Mouse (Mus musculus) lung, postnatal 0 days (tissue): ENCODE measurements around the gene Rbm8a2. TPM values are rescaled to one million over a fixed set of nuclear protein-coding genes. Genes with fewer than 3 reads are reported as not detected.
"Not testable (repeated sequence)": the region's sequence is repeated elsewhere in the genome, so short reads cannot be mapped to it uniquely, and the experiment has no call there.

Source experiments
- ATAC-seq: fragments of 200-750 bp; cut with Nextera tagmentation; 2 replicates; pipeline ENCODE4 v1.8.0; 2017; ENCODE audit warnings: moderate library complexity
- DNase-seq: peaks from one replicate; pipeline ENCODE4 v3.0.0-alpha.2; 2016; ENCODE audit warnings: low spot score
- H3K27ac ChIP-seq: fragments of 300-500 bp; sonication (generic); 2 replicates; pipeline ENCODE4 v1.5.1; 2014; ENCODE audit warnings: antibody characterized with exemption, mild to moderate bottlenecking, low read length, mixed read lengths
- H3K27me3 ChIP-seq: fragments of 300-500 bp; sonication (generic); replicated peaks from 2 replicates; pipeline ENCODE4 v1.6.1; 2014; ENCODE audit warnings: low read length, mixed read lengths; ENCODE audit not compliant: insufficient read depth
- H3K36me3 ChIP-seq: fragments of 300-500 bp; sonication (generic); 2 replicates; pipeline ENCODE4 v1.6.1; 2014; ENCODE audit warnings: low read length, mixed read lengths; ENCODE audit not compliant: insufficient read depth
- H3K4me1 ChIP-seq: fragments of 300-500 bp; sonication (generic); 2 replicates; pipeline ENCODE4 v1.6.1; 2014; ENCODE audit warnings: antibody characterized with exemption, low read depth, low read length, mixed read lengths; ENCODE audit not compliant: insufficient read depth
- H3K4me2 ChIP-seq: fragments of 300-500 bp; sonication (generic); replicated peaks from 2 replicates; pipeline ENCODE4 v1.6.1; 2014; ENCODE audit warnings: low read depth, mild to moderate bottlenecking, low read length, moderate library complexity, mixed read lengths
- H3K4me3 ChIP-seq: fragments of 300-500 bp; sonication (generic); 2 replicates; pipeline ENCODE4 v1.5.1; 2014; ENCODE audit warnings: low read depth, low read length
- H3K9ac ChIP-seq: fragments of 300-500 bp; sonication (generic); replicated peaks from 2 replicates; pipeline ENCODE4 v1.6.1; 2014; ENCODE audit warnings: low read depth, mild to moderate bottlenecking
- H3K9me3 ChIP-seq: fragments of 300-500 bp; sonication (generic); 2 replicates; pipeline ENCODE4 v1.6.1; 2016; ENCODE audit warnings: low read length, mixed read lengths
- CTCF ChIP-seq: IDR thresholded peaks from 2 replicates; pipeline ENCODE4 v1.5.1; 2016; ENCODE audit warnings: antibody characterized with exemption, mild to moderate bottlenecking
- EP300 ChIP-seq: IDR thresholded peaks from 2 replicates; pipeline ENCODE4 v1.6.1; 2016; ENCODE audit warnings: antibody characterized with exemption, mild to moderate bottlenecking, control low read depth
- WGBS: fragments of 180-500 bp; shearing (Covaris S2); extraction: QIAGEN DNeasy Blood & Tissue Kit; methylation state at CpG from one replicate; pipeline ENCODE4 v1.1.7; 2014; 5-methylcytosine and 5-hydroxymethylcytosine counted together
- polyA plus RNA-seq: library from polyadenylated mRNA; unstranded; fragments of >200 nt; fragmentation: Nextera tagmentation; extraction: Ambion mirVana; gene quantifications from 2 replicates; pipeline ENCODE4 v1.2.1, GENCODE M21; 2015

Gene Rbm8a2
- polyA plus RNA-seq: 0.35 and 0.68 TPM in 2 replicates

DNA sequence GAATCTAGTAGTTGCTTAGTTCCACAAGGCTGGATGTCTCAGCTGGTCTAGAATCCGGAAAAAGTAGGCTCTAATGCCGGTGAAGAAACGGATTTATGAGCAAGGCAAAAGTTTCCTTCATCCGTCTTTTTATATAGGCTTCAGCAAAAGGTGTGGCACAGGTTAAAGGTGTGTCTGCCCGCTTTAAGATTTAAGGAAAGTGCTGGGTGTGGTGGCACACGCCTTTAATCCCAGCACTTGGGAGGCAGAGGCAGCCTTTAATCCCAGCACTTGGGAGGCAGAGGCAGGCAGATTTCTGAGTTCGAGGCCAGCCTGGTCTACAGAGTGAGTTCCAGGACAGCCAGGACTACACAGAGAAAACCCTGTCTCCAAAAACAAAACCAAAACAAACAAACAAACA is at the start of gene Rbm8a2:
TSS of gene Rbm8a2 (minus strand) at position 101 of the 400 bp plus-strand sequence.
- WGBS: 91% methylated on average over 7 of the region's 7 CpGs
- not testable (repeated sequence) for H3K36me3 ChIP-seq, DNase-seq, H3K27ac ChIP-seq, ATAC-seq, H3K4me2 ChIP-seq, H3K4me3 ChIP-seq, H3K27me3 ChIP-seq, H3K4me1 ChIP-seq, H3K9ac ChIP-seq, H3K9me3 ChIP-seq

DNA sequence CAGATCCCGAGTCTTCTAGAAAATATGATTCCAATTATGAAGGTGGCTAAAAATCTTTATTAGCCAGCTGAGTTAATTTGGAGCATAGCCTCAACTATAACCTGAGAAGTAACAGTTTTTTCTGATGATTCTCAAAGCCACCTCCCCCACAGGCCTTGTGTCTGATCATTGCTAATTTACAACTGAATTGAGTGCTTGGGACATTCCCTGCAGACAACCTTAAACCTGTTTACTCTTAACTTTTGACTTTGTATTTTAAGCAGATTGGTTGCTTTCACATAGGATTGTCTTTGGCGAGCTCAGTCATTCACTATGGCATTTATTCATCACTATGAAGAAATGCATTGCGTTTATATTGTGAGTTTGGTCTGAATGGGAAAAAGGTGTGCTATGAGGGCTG is 49.5 kb upstream of the Rbm8a2 start:
- no peak overlapping the region for H3K9ac ChIP-seq
- TF ChIP-seq EP300 (no peak), CTCF (no peak)

DNA sequence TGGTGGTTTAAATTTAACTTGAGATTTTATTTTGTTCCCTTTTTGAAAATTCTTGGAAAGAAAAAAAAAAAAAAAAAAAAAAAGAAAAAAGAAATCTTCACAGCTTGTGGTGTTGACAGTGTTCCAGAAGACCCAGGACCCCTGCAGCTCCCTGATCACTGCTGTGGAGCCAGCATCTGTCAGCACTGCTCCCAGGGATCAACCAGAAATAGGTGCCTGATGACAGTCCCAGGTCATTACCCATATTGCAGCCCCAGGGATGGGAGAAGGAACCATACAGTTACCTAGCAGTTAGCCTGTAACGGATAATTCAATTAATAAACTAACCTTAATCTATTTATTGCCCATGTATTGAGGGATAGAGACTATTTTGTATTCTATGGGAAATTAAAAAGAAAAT is 45.6 kb upstream of the Rbm8a2 start:
- no peak overlapping the region for H3K27ac ChIP-seq
- no peaks in the 10 kb centered on the region for H3K27me3 ChIP-seq
- 53% methylated on average over 1 of the region's 1 CpGs for WGBS
- H3K9me3 ChIP-seq: no peaks in the 10 kb centered on the region
- no peak for TF ChIP-seq EP300
- ATAC-seq (no peak), DNase-seq (no peak)
- no peak overlapping the region for H3K9ac ChIP-seq
- H3K4me3 ChIP-seq: no peak overlapping the region
- H3K36me3 ChIP-seq: no peaks in the 10 kb centered on the region
- H3K4me2 ChIP-seq: no peak overlapping the region
- no peaks in the 10 kb centered on the region for H3K4me1 ChIP-seq

More for the DNA sequence above, 49.5 kb upstream of the Rbm8a2 start:
- 74% methylated on average over 3 of the region's 3 CpGs for WGBS
- ATAC-seq (no peak), DNase-seq (no peak)
- H3K36me3 ChIP-seq: no peaks in the 10 kb centered on the region
- no peaks in the 10 kb centered on the region for H3K27me3 ChIP-seq
- H3K4me3 ChIP-seq: no peak overlapping the region
- no peaks in the 10 kb centered on the region for H3K4me1 ChIP-seq
- no peak overlapping the region for H3K27ac ChIP-seq
- no peak overlapping the region for H3K4me2 ChIP-seq
- H3K9me3 ChIP-seq: no peaks in the 10 kb centered on the region

DNA sequence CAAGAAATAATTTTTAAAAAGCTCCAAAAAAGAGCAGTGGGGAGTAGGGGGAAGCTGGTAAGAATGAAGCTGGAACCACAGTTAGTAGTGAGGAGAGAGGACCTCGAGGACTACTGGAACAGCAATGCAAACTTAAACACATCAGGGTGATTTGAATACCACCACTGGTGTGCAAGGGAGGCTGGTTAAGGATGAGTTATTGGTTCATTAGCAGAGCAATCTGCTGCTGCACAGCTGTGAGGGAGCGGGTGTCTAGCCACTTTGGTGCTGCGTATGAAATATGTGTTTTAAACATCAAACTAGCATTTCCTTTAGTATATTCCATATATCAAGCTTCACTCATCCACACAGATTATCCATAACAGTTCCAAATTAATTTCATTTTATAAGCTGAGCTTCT is 39.6 kb upstream of the Rbm8a2 start:
- no peak overlapping the region for H3K27ac ChIP-seq
- H3K9ac ChIP-seq: no peak overlapping the region
- no peak overlapping the region for H3K4me2 ChIP-seq
- no peak overlapping the region for H3K4me3 ChIP-seq
- no peaks in the 10 kb centered on the region for H3K4me1 ChIP-seq
- TF ChIP-seq CTCF (no peak), EP300 (no peak)
- WGBS: 91% methylated on average over 3 of the region's 3 CpGs
- no peak for DNase-seq
- H3K27me3 ChIP-seq: no peaks in the 10 kb centered on the region
- no peaks in the 10 kb centered on the region for H3K9me3 ChIP-seq
- no peaks in the 10 kb centered on the region for H3K36me3 ChIP-seq
- no peak for ATAC-seq

DNA sequence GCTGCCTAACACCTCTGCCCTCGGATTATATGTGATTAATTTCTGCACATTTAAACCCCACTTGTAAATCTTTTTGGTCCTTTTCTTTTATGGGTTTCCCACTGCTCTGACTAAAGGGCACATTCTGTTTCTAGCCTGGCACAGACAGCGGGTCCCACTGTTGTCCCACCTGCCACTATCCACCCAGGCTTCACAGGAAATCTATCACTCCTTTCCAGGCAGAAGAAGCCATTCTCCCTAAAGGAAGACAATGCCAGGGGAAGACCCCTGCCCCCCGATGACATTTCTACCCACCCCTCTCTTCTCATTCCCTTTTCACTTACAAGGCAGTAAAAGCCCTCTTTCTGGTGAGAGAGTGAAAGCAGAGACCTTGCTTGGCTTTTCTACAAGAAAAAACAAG is 37.2 kb upstream of the Rbm8a2 start:
- H3K4me1 ChIP-seq: no peaks in the 10 kb centered on the region
- no peaks in the 10 kb centered on the region for H3K36me3 ChIP-seq
- TF ChIP-seq EP300 (no peak), CTCF (no peak)
- no peak overlapping the region for H3K4me3 ChIP-seq
- DNase-seq (no peak), ATAC-seq (no peak)
- H3K9me3 ChIP-seq: no peaks in the 10 kb centered on the region
- no peak overlapping the region for H3K27ac ChIP-seq
- no peaks in the 10 kb centered on the region for H3K27me3 ChIP-seq
- WGBS: 60% methylated on average over 3 of the region's 3 CpGs
- H3K9ac ChIP-seq: no peak overlapping the region
- no peak overlapping the region for H3K4me2 ChIP-seq

DNA sequence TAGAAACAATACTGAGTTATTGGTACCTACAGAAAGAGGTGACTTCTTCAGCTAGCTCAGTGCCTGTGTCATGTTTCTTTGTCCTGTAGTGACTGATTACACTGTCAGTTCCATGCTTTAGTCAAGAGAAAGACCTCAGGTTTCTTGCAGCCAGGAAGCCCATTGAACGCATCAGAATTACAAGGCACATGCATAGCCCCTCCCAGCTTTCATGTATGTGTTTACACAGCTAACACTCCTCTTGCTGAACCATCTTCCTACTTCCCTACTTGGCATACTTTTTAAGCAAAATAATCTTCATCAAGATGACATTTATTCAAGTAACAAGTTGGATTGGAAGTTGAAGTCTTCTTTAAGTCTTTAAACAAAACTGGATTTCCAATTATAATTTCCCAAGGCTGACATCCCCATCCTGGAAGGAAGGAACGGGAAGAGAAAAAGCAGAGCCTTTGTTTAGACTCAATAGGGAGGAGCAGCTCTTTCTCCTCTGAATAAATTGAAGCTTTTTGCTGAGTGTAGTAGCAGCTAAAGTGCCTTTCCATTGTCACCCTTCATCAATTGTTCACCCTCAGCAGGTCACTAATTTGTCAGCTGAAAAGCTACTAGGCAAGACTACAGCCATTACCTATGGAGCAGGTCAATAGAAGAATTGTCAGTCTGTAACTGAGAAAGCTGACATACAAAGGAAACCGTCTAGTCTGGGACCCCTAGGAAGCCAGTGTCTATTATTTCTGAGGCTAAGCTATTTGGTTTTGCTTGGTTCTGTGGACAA is 34.8 kb upstream of the Rbm8a2 start:
- Histone ChIP-seq H3K9me3 (no peaks in the 10 kb centered on the region), H3K9ac (no peak overlapping the region), H3K4me2 (no peak overlapping the region), H3K27ac (no peak overlapping the region), H3K4me1 (no peaks in the 10 kb centered on the region), H3K27me3 (no peaks in the 10 kb centered on the region), H3K4me3 (no peak overlapping the region), H3K36me3 (no peaks in the 10 kb centered on the region)
- WGBS: 29% methylated on average over 3 of the region's 3 CpGs
- DNase-seq (no peak), ATAC-seq (no peak)
- no peak for TF ChIP-seq CTCF
- no peak for TF ChIP-seq EP300

DNA sequence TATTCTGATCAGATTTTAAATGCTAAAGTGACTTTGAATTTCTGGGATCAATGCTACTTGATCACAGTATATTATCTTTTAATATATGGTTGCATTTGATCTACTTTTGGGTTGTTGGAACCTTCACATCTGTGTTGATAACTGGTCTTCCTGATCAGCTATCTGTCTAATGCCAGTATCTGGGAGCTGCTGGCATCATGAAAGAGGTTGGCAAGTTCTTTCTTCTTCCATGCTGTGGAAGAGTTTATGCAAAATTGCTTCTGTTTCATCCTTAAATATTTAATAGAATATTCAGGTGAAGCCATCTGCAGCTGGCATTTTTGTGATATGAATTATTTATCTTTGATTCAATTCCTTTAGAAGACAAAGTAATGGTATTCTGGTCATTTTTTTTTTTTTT is 32.6 kb upstream of the Rbm8a2 start:
- H3K4me2 ChIP-seq: no peak overlapping the region
- no peak overlapping the region for H3K27ac ChIP-seq
- no peak overlapping the region for H3K4me3 ChIP-seq
- H3K9me3 ChIP-seq: no peaks in the 10 kb centered on the region
- TF ChIP-seq CTCF (no peak), EP300 (no peak)
- no peak for ATAC-seq
- no peak overlapping the region for H3K9ac ChIP-seq
- H3K27me3 ChIP-seq: no peaks in the 10 kb centered on the region
- DNase-seq: no peak
- no peaks in the 10 kb centered on the region for H3K36me3 ChIP-seq
- no peaks in the 10 kb centered on the region for H3K4me1 ChIP-seq
